Mouse (Mus musculus): Measurements from ENCODE around the gene Epgn.

Gene Epgn

GRCm38 (mm10) chr5:91027164-91027563 lies at the start of gene Epgn:
Gene Epgn (plus strand): TSS chr5:91027464.
- DNase-seq: no peak

- DNase-seq: no peak
These were observed 47.0 kb upstream of the Epgn start for GRCm38 (mm10) chr5:90980297-90980696.

DNA sequence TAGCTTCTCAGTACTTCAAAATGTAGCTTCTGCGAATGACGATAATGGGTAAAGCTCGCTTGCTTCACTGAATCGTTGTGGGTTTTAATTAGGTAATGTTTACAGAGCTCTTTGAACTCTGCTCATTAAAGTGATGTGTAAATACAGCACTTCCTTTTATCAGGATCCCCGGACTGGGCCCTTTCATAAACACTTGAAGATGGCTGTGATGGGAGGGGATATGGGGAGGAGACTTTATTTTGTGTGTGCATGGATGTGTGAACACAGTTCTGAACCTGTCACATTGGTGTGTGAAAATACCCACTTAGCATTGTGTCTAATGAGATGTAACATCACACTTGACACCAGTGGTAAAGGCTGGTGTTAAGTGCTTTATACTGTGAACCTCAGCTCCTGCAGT lies 39.7 kb upstream of the Epgn start:
- no peak for DNase-seq

- no peak for DNase-seq
These were observed 39.1 kb upstream of the Epgn start for GRCm38 (mm10) chr5:90988149-90988548.

DNA sequence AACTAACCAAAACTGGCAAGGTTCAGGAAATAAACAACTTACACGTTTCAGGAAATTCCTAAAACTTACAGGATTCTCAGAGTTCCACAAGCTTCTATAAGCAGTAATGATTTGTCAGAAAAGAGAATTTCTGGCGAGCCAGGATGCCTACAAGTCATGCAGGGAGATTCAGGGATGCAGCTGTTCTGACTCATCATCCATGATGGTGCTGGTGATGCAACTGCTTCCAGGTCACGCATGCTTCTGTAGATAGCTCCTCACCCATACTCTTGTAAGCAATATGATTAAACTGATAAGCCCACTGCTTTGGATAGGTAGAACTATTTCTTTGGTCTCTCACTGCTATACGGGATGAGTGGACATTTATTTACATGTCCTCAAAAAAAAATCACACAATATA lies 38.7 kb upstream of the Epgn start:
- DNase-seq: no peak

DNA sequence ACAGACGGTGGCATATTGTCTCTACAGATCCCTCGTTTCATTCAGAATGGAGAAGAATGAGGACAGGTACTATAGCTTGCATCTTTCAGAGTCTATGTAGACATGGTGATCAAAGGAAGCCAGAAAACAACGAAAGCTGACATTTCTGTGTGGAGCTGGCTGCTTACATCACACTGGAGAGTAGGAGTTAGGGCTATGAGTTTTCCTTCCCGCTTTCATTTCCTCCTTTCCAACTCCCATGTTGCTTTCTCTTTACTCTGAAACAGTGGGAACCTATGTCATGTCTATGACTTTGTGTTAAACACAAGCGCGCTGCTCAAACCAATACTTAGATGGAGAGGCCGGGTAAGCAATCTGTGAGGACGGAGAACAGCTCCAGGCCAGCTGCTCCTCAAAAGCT lies 27.3 kb upstream of the Epgn start:
- DNase-seq: no peak

DNA sequence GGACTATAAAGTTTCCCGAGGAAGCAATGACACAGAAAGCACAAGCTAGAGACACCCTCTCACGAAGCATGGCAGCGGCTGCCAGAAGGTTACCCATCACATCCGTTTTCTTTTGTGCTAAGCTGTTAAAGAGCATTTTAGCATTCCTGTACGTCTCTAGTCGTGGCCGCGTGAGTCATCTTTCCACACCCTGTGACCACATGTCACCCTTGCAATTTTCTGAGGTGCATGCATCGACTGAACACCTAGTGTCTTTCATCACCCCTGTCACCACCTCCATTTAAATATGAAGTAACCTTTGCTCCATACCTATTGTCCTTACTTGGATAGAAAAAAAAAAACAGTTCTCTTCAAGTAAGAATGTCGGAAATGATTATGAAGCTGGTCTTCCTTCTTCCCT lies 12.0 kb upstream of the Epgn start:
- DNase-seq: no peak

DNA sequence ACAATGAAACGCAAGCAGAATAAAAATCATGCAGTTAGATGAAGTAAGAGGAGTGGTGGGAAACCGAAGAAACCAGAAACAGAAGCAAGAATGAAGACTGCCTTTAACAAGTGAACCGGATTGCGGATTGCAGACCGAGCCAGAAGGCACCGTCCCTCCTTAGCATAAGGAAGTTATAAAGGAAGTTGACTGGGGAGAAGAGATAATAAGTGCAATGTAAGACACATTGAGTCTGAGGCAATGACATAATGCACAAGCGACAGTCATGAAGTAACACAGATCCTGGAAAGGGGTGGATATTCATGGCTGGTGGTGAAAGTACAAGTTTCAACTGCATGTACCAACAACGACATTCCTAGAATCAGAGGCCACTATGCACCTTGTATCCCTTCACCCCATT lies 4.2 kb upstream of the Epgn start:
- no peak for DNase-seq

DNA sequence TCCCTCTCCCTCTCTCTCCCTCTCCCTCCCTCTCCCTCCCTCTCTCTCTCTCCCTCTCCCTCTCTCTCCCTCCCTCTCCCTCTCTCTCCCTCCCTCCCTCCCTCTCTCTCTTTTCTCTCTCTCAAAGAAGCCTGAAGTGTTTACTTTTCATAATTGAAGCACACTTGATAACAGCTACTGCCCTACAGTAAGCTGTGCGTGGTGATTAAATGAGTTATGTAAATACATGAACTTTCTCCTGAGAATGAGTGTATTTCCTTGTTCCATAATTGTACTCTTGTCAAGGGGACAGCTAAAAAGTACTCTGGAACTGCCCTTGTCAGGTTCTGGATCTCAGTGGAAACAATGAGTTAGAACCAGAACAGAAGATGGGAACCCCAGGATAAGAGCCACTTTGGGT lies 576 bp downstream of the Epgn start:
- no peak for DNase-seq

DNA sequence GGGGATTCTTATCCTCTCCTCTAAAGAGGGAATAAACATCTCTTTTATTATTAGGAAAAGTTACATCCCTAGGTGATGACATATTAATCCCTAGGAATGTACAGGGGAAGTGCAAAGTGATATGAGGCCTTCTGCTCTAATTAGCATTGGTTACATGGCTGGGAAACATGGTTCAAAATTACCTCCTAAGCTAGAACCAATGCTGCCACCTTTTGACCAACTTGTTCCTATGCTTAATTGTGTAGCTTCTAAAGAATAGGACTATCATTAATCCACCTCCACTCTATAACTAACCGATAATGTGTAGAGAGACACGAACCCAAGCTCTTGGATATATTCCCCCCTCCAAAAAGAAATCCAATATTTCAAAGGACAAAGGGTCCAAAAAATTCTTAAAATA lies 3.4 kb downstream of the Epgn start:
- no peak for DNase-seq

DNA sequence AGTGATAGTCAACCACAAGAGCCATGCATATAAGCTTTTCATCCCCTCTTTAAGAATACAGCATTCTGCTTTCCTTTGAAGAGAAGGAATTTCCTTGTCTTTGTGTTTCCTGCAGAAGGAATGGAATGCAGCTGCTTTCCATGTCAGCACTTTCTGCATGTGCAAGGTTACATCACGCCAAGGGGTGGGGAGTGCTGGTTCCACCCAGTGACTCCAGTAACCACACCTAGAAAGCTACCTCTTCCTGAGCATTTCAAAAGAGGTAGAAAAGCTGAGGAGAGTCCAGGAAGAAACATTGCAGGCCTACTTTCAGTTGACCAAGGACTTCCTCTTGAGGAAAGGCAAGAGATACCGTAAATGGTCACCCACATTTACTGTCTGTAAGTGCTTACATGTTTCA lies 8.1 kb downstream of the Epgn start:
- peak; percentile 7 for DNase-seq

GRCm38 (mm10) chr5:91036628-91037027 lies 9.4 kb downstream of the Epgn start:
- peak; percentile 2 for DNase-seq

DNA sequence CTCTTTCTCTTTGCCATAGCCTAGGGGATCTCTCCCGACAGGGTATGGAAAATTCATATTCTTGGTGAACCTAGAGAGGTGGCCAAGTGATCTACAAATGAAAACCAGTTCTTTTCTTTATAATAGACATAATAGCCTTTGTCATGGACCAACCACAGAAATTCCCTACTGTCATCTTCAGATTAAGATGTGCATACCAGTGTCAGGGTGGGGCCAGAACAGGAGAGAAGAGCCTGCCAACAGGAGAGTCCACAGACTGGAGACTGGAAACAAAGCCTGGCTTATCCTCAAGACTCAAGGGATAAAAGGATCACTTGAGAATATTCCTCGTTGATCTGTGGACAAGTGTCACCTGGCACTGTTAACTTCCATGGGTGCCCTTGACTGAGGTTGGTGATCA lies 10.5 kb downstream of the Epgn start:
- no peak for DNase-seq

GRCm38 (mm10) chr5:91038547-91038946 lies 11.3 kb downstream of the Epgn start:
- DNase-seq: peak; percentile 44

DNA sequence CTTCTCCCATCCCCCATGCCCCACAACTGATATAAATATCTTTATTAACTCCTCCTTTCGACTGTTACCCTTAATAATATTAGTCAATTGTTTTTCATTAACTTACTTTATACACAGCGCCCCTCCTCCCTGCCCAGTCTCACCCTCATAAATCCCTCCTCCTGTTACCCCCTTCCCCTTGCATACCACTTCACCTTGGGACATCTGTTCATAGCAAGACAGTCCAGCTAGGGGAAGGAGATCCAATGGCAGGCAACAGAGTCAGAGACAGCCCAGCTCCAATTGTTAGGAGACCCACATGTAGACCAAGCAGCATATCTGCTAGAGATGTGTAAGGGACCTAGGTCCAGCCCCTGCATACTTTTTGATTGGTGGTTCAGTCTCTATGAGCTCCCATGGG lies 11.7 kb downstream of the Epgn start:
- no peak for DNase-seq

GRCm38 (mm10) chr5:91047987-91048386 lies 20.7 kb downstream of the Epgn start:
- DNase-seq: no peak

GRCm38 (mm10) chr5:91048397-91048796 lies 21.1 kb downstream of the Epgn start:
- no peak for DNase-seq

DNA sequence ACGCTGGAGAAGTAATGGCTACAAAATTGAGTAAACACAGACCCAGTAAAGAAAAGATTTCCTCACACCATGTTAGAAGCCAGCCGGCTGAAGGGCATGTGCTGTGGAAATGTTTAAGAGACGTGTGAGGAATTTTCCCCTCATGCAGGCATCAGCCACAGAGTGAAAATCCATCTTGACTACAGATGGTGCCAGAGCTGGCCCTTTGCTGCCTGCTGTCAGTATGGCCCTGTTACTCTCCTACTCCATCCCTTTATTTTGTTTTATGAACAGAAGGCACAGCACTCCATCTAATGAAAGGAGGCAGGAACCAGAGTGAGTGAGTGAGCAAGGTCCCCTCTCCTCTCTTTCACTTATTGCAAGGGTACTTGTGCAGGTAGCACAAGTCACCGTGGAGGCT lies 45.1 kb downstream of the Epgn start:
- DNase-seq: no peak

GRCm38 (mm10) chr5:91073626-91074025 lies 46.4 kb downstream of the Epgn start:
- DNase-seq: no peak

DNA sequence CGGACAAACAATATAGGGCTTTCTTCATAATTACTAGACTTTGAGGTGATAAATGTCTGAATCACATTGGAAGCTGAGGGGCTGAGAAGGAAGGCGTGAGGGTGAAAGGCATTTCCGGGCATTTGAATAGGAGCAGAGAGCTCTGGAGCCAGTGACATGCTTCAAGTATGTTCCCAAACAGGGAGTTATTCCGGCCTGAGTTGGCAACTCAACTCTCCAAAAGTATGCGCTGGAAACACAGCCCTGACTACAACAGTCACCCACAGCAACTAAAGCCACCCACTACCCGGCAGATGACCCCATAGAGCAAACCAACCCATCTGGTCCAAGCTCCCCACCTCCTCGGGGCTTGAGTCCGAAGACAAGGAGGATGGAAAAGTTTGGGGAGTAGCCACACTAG lies 46.8 kb downstream of the Epgn start:
- peak; percentile 3 for DNase-seq

GRCm38 (mm10) chr5:91074450-91074950 lies 47.2 kb downstream of the Epgn start, which contains the start of gene Ereg:
Gene Ereg (plus strand): TSS chr5:91074622.
- DNase-seq: peak; percentile 13

DNA sequence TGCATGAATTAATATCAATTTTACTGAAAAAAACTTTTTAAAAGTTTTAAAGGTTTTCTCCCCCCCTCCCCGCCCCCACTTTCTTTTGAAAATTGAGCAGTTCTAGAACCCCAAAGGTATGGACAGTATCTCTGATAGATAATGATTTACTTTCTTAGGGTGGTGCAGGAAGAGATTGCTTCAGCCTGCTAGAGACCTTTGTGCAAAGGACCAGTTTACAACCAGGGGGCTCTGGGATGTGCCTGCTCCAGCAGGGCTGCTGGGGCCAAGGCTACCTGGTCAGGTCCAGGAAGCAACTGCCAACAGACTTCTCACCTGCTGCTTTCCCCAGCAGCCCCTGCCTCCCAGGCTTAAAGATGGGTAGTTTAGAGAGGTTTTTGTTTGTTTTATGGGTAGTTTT lies 47.8 kb downstream of the Epgn start:
- DNase-seq: no peak

- DNase-seq: no peak
These were observed 55.8 kb downstream of the Epgn start for GRCm38 (mm10) chr5:91083016-91083415.

All from lung, postnatal 14 days (tissue).